Mouse (Mus musculus) embryonic fibroblast, embryonic 13.5 days (primary cell): ENCODE measurements around the gene Mfsd4b4.

Experiments
- CTCF ChIP-seq: IDR thresholded peaks from 2 replicates; pipeline ENCODE4 v1.5.1; 2011; ENCODE audit warnings: mild to moderate bottlenecking, control low read depth, low read length, moderate library complexity, borderline replicate concordance; ENCODE audit not compliant: insufficient read depth
- POLR2A ChIP-seq: IDR thresholded peaks from 2 replicates; pipeline ENCODE4 v1.6.1; 2011; ENCODE audit warnings: low read depth, mild to moderate bottlenecking, control low read depth, low read length, moderate library complexity

DNA sequence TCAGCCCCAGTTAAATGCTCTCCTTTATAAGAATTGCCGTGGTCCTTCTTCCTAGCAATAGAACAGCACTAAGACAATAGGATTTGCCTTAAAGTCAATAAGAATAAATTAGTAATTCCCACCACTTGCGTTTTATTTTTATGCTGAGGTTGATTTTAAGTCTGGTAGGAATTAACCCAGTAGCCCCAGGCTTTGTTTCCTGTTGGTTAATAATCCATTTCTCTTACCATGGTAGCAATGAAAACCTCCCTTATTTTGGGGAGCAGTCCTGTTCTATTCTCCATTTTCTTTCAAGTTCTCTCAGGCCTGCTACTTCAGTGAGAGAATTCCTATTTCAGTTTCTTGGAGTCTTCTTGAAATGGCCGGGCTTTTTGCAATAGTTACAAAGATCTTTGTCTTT lies 5.2 kb upstream of the Mfsd4b4 start:
- TF ChIP-seq CTCF, result no peak
- no peak for TF ChIP-seq POLR2A
